Mouse (Mus musculus): ENCODE results near the gene Htr2b.

The Htr2b gene

DNA sequence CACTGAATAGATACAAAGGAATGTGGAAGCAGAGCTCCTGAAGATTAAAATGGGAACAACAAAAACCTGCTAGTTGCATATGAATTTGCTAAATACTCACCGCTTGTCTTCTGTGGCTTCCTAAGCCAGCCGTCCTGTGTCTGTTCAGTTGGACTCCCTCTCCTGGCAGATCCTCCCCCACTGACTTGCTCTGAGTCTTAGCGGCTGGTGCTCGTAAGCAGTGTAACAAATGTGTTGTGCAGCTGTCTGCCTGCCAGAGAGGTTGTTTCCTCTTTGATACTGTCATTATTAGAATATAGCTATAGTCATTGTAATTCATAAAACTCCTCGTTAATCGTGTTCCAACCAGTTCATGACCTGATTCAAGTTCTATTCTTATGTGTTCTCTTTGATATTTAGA lies at the start of gene Htr2b:
Htr2b (minus strand) TSS at position 192 of the 400 bp plus-strand sequence.
- DNase-seq (ENCODE audit: low read depth, low spot score) = no peak

DNA sequence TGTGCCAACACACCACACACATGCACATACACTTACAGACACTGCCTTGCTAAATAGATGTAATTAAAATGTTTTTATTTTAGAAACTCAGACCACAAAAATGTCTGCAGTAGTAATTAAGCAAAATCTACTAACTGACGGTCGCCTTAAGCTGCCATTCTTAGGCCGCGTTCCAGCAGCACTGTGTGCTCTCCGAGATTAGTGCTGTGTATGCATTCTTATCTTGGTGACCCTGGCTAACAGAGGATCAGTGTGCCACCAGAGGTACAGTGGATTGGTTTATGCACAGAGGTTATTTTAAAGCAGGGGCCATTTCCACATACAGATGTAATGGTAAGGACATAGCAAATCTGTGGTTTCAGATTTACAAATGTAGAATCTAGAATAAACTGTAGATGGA lies 49.3 kb upstream of the Htr2b start:
- DNase-seq (ENCODE audit: low read depth, low spot score) = no peak

DNA sequence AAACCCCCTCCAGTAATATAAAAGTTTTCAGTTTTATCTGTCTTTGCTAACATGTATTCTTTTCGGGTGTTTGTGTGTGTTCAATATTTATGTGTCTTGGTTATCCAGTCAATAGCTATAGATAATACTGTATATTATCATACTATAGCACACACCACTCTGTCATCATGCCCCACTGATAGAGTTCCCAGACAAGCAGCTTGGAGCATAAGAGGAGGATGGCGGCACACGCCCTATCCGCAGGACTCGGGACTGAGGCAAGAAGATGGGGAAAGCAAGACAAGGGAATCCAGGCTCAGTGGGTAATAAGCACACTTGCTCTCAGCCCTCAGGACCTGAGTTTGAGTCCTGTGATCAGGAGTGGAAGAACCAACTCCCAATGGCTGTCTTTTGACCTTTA lies 48.7 kb upstream of the Htr2b start:
- DNase-seq (ENCODE audit: low read depth, low spot score) = no peak

DNA sequence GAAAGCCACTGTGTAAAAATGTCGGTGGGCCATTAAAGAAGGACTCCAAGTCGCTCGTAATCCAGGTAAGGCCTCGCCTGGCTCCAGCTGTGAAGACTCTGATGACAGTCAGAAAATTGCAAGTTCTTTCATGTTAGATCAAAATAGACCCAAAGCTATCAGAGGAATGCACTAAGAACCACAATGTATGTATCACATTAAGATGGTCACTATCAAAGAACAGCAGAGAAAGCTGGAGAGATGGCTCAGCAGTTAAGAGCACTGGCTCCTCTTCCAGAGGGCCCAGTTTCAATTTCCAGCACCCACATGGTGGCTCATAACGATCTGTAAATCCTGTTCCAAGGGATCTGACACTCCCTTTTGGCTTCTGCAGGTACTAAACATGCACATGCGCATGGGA lies 48.3 kb upstream of the Htr2b start:
- DNase-seq (ENCODE audit: low read depth, low spot score) = no peak

DNA sequence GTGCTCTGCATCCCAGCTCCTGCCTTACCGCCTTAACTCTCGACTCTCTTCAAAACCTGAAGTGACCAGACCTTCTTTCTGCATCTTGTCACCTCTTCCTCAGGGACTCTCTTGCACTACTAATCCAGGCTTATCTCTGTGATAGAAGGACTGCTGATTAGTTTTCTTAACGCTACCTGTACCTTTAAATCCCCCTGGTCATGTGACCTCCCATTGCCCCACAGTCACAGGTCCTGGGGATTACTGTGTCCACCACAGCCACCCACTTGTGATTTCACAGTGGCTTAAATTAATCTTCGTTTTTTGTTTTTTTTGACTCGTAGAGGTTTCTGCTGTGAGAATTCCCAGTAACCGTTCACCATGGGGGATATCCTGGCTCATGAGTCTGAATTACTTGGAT lies 44.8 kb upstream of the Htr2b start:
- no peak for DNase-seq (ENCODE audit: low read depth, low spot score)

DNA sequence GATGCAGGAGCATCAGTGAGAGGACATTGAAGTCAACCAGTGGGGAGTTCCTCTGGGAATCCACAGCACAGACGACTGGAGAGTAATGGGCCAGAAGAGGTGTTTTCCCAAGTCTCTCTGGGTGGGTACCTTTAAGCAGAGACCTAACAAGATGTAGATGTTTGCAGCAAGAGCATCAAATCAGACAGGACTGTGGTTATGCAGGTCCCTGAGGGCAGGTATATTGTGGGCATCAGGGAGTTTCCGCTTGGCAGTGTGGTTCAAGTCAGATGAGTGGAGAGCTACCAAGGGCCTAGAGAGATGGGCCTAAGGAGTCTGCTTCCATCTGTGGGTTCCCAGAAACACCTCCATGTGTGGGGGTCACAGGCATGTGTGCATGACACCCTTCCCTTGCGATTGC lies 44.3 kb upstream of the Htr2b start:
- peak; percentile 14 for DNase-seq (ENCODE audit: low read depth, low spot score)

DNA sequence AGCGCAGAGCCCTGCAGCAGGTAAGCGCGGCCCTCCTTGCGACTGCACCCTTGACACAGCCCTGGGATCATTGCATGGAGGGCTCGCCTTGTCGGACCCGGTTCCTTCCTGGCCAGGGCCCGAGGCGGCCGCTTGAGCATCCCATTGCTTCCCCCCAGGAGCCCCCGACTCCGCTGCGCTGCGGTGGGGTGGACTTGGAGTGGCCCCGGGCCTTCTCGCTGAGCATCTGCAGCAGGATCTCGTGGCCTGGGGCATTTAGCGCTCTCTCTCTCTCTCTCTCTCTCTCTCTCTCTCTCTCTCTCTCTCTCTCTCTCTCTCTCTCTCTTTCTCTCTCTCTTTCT lies 43.0 kb upstream of the Htr2b start:
- DNase-seq (ENCODE audit: low read depth, low spot score) = no peak

DNA sequence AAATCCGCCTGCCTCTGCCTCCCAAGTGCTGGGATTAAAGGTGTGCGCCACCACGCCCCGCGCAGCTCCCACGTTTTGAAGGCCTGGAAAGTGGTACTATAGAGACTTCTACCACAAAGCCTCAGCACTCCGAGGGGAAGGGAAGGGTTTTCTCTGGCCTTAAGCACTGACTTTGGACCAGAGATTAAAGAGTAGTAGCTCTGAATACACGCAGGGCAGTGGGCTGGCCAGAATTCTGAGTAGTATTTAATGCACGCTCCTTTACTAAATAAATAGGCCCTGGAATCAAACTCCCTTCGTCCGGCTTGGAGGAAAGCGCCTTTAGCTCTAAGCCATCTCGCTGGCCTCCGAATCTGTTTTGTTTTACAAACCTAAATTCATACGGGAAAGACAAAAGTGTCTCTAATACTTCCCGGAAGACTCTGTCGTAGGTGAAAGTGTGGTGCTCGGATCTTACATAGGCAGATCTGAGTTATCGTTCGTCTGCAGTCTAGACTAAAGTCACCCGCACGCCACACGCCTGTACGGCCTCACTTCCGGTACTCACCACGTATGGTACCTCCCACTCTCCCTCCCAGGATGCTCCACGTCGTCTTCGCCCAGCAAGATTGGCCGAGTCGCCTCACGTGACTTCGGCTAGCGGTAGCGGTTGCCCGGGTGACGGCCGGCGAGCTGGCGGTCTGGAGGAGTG lies 42.5 kb upstream of the Htr2b start, which contains the start of gene Armc9:
Armc9 (plus strand) TSS at position 648 of the 691 bp plus-strand sequence.
- DNase-seq (ENCODE audit: low read depth, low spot score) = peak; percentile 97

DNA sequence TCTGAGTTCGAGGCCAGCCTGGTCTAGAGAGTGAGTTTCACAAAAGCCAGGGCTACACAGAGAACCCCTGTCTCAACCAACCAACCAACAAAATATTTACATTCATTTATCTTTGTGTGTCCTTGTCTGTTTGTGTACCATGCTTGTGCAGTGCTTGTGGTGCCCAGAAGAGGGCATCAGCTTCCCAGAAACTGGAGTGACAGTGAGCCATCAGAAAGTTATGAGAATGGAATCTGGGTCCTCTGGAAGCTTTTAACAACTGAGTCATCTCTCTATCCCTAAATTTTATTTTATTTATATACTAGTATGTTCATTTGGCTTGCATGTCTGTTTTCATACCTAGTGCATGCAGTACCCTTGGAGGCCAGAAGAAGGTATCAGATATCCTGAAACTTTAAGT lies 40.8 kb upstream of the Htr2b start:
- DNase-seq (ENCODE audit: low read depth, low spot score) = peak; percentile 18

DNA sequence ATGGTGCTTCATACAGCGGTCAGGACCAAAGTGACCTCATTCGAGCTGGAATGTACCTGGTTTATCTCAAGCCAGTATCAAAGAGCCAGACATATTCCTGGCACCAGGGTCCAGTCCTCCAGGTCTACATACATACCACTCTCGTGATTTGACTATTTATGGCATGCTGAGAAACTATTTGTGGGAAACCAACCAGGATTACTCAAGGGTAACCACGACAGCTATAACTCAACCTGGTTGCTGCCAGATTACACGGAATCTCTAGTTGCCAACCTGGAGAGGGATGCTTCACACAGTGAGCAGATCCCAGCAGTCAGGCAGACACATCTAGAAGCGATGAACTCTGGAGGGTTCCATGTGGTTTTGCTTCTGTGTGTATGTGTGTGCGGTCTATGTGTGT lies 39.6 kb upstream of the Htr2b start:
- DNase-seq (ENCODE audit: low read depth, low spot score) = no peak

DNA sequence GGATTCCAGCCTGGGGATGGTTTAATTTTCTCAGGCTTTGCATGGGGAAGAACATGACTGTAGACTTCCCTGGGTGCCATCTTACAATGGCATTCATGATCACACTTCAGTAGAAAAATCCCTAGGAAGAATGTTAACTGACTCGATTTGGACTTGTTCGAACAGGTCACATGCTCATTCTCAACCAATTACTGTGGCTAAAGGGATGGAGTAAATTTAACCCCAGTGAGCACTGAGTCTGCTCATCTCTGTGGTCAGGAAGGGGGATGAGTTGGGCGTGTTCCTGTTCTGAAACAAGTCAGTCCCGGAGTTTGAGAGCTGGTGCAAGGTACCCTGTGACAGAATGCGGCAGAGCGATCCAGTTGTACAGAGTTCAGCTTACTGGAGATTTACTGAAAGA lies 39.2 kb upstream of the Htr2b start:
- DNase-seq (ENCODE audit: low read depth, low spot score) = no peak

DNA sequence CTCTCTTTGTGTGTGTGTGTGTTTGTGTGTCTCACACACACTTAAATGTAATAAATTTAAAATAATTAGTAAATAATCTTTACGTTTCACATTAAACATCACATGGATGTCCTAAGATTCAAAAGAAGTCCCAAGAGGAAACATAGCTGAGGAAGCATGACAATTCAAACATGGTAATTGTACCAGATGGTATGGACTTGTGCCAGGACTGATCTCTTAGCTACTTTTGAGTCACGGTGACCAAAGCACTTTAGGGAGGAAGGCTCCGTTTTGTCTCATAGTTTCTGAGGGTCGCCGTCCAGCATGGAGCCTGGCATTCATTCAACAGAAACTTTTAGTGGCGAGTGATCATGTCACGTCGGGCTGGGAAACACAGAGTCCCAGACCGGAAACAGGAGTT lies 36.4 kb upstream of the Htr2b start:
- DNase-seq (ENCODE audit: low read depth, low spot score) = no peak

DNA sequence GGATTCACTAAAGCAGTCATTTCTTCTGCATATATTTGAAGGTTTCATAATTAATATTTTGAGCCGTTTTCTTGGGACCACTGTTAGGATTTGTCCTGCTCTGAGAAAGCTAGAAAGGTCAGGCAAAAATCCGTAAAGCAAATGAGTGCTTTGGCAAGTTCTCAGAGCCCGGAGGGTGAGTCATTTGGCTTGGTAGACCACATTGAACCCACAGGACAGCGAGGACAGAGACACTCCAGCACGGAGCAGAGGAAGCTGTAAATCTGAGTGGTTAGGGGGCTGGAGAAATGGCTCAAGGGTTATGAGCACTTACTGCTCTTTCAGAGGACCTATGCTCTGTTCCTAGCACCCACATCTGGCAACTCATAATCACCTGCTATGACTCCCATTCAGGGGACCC lies 35.8 kb upstream of the Htr2b start:
- DNase-seq (ENCODE audit: low read depth, low spot score) = no peak

DNA sequence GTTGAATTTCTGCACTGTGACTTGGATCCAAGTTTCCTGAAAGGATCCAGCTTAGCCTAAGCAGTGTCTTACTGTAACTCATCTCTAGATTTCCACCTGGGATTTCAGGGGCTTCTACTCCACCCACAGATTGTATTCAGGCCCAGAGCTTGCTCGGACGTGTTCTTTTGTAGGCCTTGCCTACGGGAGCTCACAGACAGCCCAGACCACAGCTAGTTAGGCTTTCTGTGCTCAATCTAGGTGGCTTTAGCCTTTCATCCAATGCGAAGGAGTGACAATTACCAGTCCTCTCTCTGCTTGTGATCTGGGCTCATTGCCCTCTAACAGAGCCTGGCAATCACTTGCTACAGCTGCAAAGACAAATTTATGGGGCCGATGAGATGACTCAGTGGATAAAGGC lies 34.5 kb upstream of the Htr2b start:
- DNase-seq (ENCODE audit: low read depth, low spot score) = no peak

DNA sequence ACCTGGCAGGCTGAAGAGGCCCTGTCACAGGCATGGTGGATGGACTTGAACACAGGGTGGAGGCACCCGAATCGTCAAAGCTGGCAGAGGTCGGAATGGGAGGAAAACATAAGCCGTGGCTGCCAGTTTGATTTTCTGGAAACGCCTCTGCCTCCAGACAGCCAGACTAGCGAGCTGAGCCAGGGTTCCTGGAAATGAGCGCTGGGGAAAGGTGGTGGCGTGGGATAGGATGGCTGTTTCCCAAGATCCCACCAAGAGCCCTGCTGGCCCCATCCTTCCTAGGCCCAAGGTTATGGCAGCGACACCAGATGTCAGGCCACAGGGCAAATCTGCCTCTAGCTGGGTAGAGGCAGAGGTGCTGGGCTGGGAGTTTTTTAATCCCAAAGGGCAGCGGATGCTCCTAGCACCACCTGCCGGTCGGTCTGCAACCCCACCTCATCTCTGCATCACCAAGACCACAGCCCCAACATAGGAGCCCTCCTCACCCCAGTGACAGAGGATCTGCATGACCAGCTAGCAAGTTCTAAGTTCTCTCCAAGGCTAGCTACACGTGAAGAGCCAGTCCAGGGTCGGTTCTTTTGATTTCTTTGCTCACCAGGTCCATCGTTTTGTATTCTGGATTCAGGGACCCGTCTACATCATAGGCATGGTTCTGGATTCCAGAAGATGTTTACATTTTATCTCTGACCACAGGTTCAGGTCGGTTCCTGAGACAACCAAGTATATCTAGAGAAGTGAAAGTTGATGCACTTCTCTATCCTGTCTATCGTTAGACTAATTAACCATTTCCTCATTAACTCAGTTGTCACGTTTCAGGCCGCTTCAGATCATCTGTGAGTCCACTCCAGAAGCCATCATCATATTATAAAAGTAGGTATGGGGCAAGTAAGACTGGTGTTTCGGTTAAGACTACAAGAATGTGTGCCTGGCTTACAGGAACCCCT lies 32.5 kb upstream of the Htr2b start:
- no peak for DNase-seq (ENCODE audit: low read depth, low spot score)

DNA sequence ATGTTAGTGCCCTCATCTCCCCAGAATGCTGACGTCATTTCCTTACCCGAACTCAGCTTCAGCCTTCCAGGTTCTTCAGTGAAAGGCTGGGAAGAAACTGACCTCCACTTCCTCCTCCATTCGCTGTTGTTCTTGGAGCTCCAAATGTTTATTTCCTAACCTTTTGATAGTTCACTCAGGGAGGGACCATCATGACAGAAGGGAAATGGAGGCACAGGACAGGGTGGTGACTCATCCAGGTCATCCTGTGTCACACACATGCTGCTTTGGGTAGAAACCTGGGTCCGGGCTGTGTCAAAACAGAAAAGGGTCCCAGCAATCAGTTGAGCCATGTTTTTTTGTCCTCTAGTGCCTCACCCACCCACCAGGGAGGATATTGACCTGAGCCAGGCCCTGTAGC lies 31.4 kb upstream of the Htr2b start:
- DNase-seq (ENCODE audit: low read depth, low spot score) = no peak

DNA sequence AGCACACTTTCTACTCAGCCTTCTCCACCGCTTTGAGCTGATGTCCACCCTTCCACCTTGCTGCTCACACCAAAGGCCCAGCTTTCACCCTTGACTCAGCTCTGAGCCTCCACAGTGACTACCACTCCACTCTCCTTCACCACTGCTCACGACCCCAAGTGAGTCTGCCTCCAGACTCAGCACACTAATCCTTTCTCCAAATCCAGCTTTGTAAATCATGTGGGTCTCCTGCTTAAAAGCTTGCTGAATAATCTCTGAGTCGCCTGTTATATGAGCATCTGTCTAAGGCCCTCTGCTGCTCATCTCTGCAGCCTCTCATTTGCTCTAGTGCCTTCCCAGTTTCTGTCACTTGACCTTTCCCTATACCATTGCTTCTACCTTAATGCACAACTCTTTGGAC lies 29.3 kb upstream of the Htr2b start:
- DNase-seq (ENCODE audit: low read depth, low spot score) = no peak

DNA sequence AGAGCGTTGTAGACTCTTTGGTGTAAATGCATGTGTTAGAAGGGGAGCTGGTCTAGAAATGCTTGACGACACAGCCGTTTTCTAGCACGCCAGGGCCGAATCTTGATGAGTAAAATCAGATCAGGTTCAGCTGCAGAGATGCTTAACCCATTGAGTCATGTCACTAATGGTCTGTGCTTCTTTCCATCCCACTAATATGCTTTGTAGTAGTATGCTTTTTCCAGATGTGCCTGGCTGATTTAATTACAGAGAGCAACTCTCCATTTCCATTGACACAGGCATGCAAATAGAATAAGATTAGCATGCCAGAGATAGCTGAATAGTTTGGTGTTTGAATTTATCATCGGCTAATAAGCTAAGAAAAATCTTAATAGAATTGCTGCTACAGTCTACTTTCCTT lies 23.5 kb upstream of the Htr2b start:
- DNase-seq (ENCODE audit: low read depth, low spot score) = no peak

DNA sequence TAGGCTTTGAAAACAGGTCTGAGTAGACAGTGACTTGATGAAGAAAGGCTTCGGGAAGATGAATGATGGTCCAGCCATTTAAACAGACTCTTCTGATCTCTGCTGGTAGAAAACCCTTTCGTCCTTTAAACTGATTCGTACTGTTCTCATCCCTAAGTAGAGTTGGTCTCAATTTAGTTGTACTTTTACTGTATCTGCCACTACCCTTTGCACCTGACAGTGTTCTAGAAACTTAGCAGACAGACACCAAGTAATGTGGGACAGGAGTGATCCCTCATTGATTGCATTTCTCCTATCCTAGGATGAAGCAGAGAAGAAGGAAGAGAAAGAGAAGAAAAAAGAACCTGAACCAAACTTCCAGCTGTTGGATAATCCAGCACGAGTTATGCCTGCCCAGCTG lies 21.6 kb upstream of the Htr2b start, which contains the start of gene Gm21972:
Gm21972 (plus strand) TSS at position 301 of the 400 bp plus-strand sequence.
- no peak for DNase-seq (ENCODE audit: low read depth, low spot score)

DNA sequence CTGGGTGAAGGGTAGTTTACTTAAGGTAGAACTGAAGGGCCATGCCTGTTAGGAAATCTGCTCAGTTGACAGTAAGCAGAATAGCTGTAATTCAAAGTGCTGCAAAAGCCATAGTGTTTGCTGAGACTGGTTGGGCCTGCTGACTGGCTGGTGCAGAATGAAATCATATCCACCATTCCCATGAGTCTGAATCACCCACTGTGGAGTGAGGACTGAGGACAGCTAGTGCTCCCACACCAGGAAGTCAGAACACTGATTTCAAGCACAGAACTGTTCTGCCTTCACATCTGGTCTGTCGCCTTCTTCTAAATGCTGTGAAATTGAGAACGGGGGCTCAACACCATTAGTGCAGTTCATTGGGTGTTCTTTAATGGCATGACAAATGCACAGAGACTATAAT lies 14.3 kb upstream of the Htr2b start:
- no peak for DNase-seq (ENCODE audit: low read depth, low spot score)

DNA sequence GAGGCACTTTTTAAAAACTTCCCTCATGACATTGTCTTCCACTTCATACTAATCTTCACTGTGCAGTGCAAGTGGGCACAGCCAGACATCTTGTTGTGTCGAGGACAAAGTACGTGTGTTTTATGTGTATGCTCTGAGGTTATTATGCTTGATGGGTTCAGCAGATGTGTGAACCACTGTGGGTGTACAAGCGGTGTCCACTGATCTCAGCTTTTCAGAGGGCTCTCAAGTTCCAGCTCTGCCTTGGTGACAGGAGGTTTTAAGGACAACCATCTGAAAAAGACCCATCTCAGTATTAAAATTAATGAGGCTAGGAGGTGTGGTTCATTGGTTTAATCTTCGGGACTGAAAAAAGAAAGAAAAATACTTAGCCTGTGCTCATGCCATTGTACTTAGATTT lies 7.8 kb upstream of the Htr2b start:
- DNase-seq (ENCODE audit: low read depth, low spot score) = no peak

DNA sequence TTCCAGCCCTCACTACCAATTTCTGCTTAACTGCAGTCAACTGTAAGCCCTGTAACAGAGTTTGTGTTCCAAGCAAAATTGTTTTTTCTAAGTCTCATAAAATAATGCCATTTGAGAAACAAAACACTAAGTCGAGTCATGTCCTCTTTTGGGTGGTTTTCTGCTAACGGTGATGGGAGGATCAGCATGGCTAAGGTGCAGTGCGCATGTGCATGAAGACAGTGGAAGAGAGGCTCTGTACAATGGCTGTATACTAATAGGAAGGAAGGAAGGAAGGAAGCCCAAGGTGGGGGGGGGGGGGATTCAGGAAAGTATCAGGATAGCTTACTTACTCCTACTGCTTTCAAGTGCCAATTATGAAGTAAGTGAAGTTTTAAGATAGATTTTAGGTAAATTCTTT lies 2.4 kb upstream of the Htr2b start:
- DNase-seq (ENCODE audit: low read depth, low spot score) = no peak

DNA sequence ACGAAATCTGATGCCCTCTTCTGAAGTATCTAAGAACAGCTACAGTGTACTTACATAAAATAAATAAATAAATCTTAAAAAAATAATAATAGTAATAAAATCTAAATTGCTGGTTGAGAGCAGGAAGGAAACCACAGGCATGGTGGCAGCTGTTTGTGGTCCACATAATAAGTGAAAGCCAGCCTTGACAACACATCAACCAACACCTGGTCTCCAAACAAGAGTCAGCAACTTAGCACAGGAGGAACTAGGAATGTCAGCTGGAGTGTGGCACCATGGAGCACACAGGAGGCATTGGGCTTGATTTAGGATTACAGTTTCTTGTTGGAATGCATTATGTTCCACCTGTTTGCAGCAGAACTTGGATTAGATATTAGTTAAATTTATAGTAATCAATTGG lies 6.7 kb downstream of the Htr2b start:
- no peak for DNase-seq (ENCODE audit: low read depth, low spot score)
